ENCODE assay signal across 19 mouse cellular contexts in genomic region chr9:123275373-123275772, GRCm38 (mm10). TPM values are rescaled to one million over a fixed set of nuclear protein-coding genes. Genes with fewer than 3 reads are reported as not detected.
"Had no signal": no experiment of that assay in that cellular context is flagged by ENCODE, and none has a peak within 500 bp of the region (broad histone marks: within the 10 kb centered on the region; RNA-seq: fewer than 3 reads in every experiment).

No protein-coding gene starts in this region.

- H3K9ac ChIP-seq: intestine, embryonic 15.5 days; kidney, embryonic 15.5 days; limb, embryonic 13.5 days; liver, embryonic 15.5 days; lung, embryonic 14.5 days; neural tube, embryonic 15.5 days had no signal

- DNase-seq: kidney, adult 18-20 months; kidney, postnatal 25 days; layer of hippocampus, adult 9-11 months; layer of hippocampus, postnatal 36 days; lung, embryonic 14.5 days; lung, postnatal 10 days; lung, postnatal 4 days; midbrain, embryonic 14.5 days; right cerebral cortex, adult 18-20 months; right cerebral cortex, postnatal 25 days; thymus, postnatal 14 days had no signal

- H3K4me2 ChIP-seq: intestine, embryonic 15.5 days; kidney, embryonic 15.5 days; limb, embryonic 13.5 days; liver, embryonic 15.5 days; lung, embryonic 14.5 days; neural tube, embryonic 15.5 days had no signal

- H3K4me1 ChIP-seq: intestine, embryonic 15.5 days; kidney, embryonic 15.5 days; midbrain, embryonic 10.5 days; neural tube, embryonic 15.5 days had no signal

- H3K27me3 ChIP-seq: intestine, embryonic 15.5 days; kidney, embryonic 15.5 days; limb, embryonic 13.5 days; liver, embryonic 15.5 days; neural tube, embryonic 15.5 days had no signal

- H3K9me3 ChIP-seq: intestine, embryonic 15.5 days; kidney, embryonic 15.5 days; limb, embryonic 13.5 days; liver, embryonic 15.5 days; midbrain, embryonic 10.5 days; neural tube, embryonic 15.5 days had no signal

- H3K4me3 ChIP-seq: intestine, embryonic 15.5 days; kidney, embryonic 15.5 days; limb, embryonic 13.5 days; liver, embryonic 15.5 days; midbrain, embryonic 10.5 days; myocyte; neural tube, embryonic 15.5 days had no signal

- ATAC-seq: intestine, embryonic 15.5 days had no signal

- H3K27ac ChIP-seq: intestine, embryonic 15.5 days; kidney, embryonic 15.5 days; limb, embryonic 13.5 days; liver, embryonic 15.5 days; midbrain, embryonic 10.5 days; neural tube, embryonic 15.5 days had no signal

- H3K36me3 ChIP-seq: intestine, embryonic 15.5 days; kidney, embryonic 15.5 days; limb, embryonic 13.5 days; liver, embryonic 15.5 days; midbrain, embryonic 10.5 days; neural tube, embryonic 15.5 days had no signal

RNA-seq across cellular contexts. Expression of gene Cdcp1, which starts 59.5 kb away (rescaled TPM):
- total RNA-seq: layer of hippocampus, adult 18-20 months; layer of hippocampus, postnatal 36 days had no signal
- polyA plus RNA-seq: midbrain, embryonic 14.5 days; myocyte had no signal
